Mouse (Mus musculus): ENCODE results near the gene Senp2. TPM values are rescaled to one million over a fixed set of nuclear protein-coding genes. Genes with fewer than 3 reads are reported as not detected.

Gene Senp2
- polyA plus RNA-seq, 1 experiment from 2014 or later = 40.1 TPM

- ATAC-seq (ENCODE audit: insufficient read depth, low FRiP score) = no peak
- Histone ChIP-seq H3K27me3 (ENCODE audit: control insufficient read depth, insufficient read depth, low read length) (no peaks in the 10 kb centered on the region), H3K9me3 (replicated peaks; ENCODE audit: control insufficient read depth, low read length) (no peaks in the 10 kb centered on the region), H3K4me2 (ENCODE audit: low read depth, low read length) (no peak overlapping the region), H3K4me3 (replicated peaks; ENCODE audit: low read length) (no peak overlapping the region), H3K4me1 (ENCODE audit: control insufficient read depth, insufficient read depth, low read length) (no peaks in the 10 kb centered on the region), H3K36me3 (ENCODE audit: control insufficient read depth, insufficient read depth, low read length) (peaks cover 28% of the 10 kb centered on the region), H3K9ac (ENCODE audit: low read length) (no peak overlapping the region), H3K27ac (ENCODE audit: low read length) (no peak overlapping the region)
- WGBS = 65% methylated on average over 4 of the region's 4 CpGs
Observed at GRCm38 (mm10) chr16:22043830-22044229, 34.5 kb downstream of the Senp2 start.

DNA sequence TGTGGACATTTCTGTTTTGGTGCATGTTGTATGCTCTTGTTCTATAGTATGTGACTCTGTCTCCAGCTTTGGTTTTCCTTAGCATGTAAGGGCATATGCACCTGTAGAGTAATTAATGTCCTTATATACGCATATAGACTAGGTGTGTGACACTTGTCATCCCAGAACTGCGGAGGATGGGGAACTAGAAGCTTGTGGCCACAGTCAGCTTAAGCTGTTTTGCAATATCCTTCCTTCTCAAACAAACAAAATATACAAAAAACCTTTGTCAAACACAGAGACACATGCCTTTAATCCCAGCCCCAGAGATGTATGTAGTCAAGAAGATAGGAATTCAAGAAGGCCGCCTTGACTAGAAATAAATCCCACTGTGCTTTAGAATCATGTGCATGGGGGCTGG lies 36.6 kb downstream of the Senp2 start:
- no peak overlapping the region for H3K4me2 ChIP-seq (ENCODE audit: low read depth, low read length)
- peaks cover 22% of the 10 kb centered on the region for H3K36me3 ChIP-seq (ENCODE audit: control insufficient read depth, insufficient read depth, low read length)
- H3K9ac ChIP-seq (ENCODE audit: low read length) = no peak overlapping the region
- H3K4me1 ChIP-seq (ENCODE audit: control insufficient read depth, insufficient read depth, low read length) = no peaks in the 10 kb centered on the region
- H3K27ac ChIP-seq (ENCODE audit: low read length) = no peak overlapping the region
- no peak overlapping the region for H3K4me3 ChIP-seq (replicated peaks; ENCODE audit: low read length)
- WGBS = 88% methylated on average over 3 of the region's 3 CpGs
- no peaks in the 10 kb centered on the region for H3K27me3 ChIP-seq (ENCODE audit: control insufficient read depth, insufficient read depth, low read length)
- H3K9me3 ChIP-seq (replicated peaks; ENCODE audit: control insufficient read depth, low read length) = no peaks in the 10 kb centered on the region
- ATAC-seq (ENCODE audit: insufficient read depth, low FRiP score) = no peak

- Histone ChIP-seq H3K9me3 (replicated peaks; ENCODE audit: control insufficient read depth, low read length) (no peaks in the 10 kb centered on the region), H3K27ac (ENCODE audit: low read length) (no peak overlapping the region), H3K4me3 (replicated peaks; ENCODE audit: low read length) (no peak overlapping the region), H3K27me3 (ENCODE audit: control insufficient read depth, insufficient read depth, low read length) (no peaks in the 10 kb centered on the region), H3K4me2 (ENCODE audit: low read depth, low read length) (no peak overlapping the region), H3K36me3 (ENCODE audit: control insufficient read depth, insufficient read depth, low read length) (peaks cover 14% of the 10 kb centered on the region), H3K9ac (ENCODE audit: low read length) (no peak overlapping the region), H3K4me1 (ENCODE audit: control insufficient read depth, insufficient read depth, low read length) (no peaks in the 10 kb centered on the region)
- ATAC-seq (ENCODE audit: insufficient read depth, low FRiP score) = no peak
- 89% methylated on average over 10 of the region's 10 CpGs for WGBS
Observed at GRCm38 (mm10) chr16:22046739-22047366, 37.6 kb downstream of the Senp2 start.

DNA sequence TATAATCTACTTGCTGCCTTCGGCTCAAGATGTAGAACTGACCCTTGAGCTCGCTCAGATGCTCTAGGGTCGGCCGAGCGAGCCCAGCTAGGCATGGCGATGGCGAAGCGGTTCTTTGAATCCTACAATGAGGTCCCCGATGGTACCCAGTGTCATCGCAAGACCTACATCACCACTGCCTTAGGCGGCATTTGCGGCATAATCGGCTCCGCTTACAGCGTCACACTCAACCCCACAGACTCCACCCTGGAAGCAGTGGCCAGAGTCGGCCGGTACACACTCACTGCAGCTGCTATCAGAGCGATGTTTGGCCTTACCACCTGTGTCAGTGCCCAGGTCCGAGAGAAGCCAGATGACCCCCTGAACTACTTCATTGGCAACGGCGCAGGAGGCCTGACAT lies 44.1 kb downstream of the Senp2 start:
- no peak overlapping the region for H3K9ac ChIP-seq (ENCODE audit: low read length)

DNA sequence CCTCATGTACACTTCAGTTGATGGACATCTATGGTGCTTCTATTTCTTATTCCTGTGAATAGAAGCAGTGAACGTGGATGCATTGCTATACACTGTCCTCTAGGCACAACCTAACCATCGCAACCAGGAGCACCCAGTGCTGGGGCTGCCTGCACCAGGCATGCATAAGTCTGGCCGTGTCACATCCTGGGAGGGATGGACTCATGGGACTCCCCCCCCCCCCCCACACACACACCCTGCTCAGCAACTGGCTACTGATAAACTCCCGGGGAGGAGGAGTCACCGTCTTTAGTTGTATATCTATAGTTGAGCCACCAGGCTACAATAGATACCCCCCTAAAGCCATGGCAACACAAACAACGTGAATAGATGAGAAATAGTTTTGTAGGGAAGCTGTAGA lies 48.2 kb downstream of the Senp2 start:
- Histone ChIP-seq H3K4me1 (ENCODE audit: control insufficient read depth, insufficient read depth, low read length) (no peaks in the 10 kb centered on the region), H3K36me3 (ENCODE audit: control insufficient read depth, insufficient read depth, low read length) (peaks cover 3% of the 10 kb centered on the region; the same call in 1 of the 2 replicates), H3K9me3 (replicated peaks; ENCODE audit: control insufficient read depth, low read length) (no peaks in the 10 kb centered on the region), H3K27ac (ENCODE audit: low read length) (no peak overlapping the region), H3K4me3 (replicated peaks; ENCODE audit: low read length) (no peak overlapping the region), H3K27me3 (ENCODE audit: control insufficient read depth, insufficient read depth, low read length) (no peaks in the 10 kb centered on the region), H3K9ac (ENCODE audit: low read length) (no peak overlapping the region), H3K4me2 (ENCODE audit: low read depth, low read length) (no peak overlapping the region)
- ATAC-seq (ENCODE audit: insufficient read depth, low FRiP score) = peak; percentile 18; the same call in 1 of the 2 replicates
- 68% methylated on average over 6 of the region's 6 CpGs for WGBS

More for the DNA sequence above, 44.1 kb downstream of the Senp2 start:
- Histone ChIP-seq H3K4me3 (replicated peaks; ENCODE audit: low read length) (no peak overlapping the region), H3K4me2 (ENCODE audit: low read depth, low read length) (no peak overlapping the region), H3K27ac (ENCODE audit: low read length) (no peak overlapping the region), H3K9me3 (replicated peaks; ENCODE audit: control insufficient read depth, low read length) (no peaks in the 10 kb centered on the region), H3K36me3 (ENCODE audit: control insufficient read depth, insufficient read depth, low read length) (no peaks in the 10 kb centered on the region), H3K27me3 (ENCODE audit: control insufficient read depth, insufficient read depth, low read length) (no peaks in the 10 kb centered on the region), H3K4me1 (ENCODE audit: control insufficient read depth, insufficient read depth, low read length) (no peaks in the 10 kb centered on the region)
- no peak for ATAC-seq (ENCODE audit: insufficient read depth, low FRiP score)
- 91% methylated on average over 21 of the region's 21 CpGs for WGBS

DNA sequence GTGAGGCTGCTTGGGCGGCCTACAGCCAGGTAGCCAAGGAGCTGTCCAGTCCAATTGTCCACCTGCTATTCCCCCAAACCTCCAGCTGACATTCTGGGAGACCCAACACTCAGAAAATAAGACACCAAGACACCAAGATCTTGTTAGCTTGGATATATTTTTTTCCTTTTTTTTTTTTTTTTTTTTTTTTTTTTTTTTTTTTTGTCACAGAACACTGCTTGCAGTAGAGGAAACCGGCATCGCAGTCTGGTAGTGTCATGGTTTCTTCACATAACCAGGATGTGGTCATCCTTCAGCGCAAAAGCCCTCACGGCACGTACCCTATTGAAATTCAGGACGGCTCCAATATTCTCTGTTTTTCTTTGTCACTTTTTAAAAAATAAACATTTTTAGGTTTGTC lies 49.6 kb downstream of the Senp2 start:
- 94% methylated on average over 7 of the region's 7 CpGs for WGBS
- no peak overlapping the region for H3K4me3 ChIP-seq (replicated peaks; ENCODE audit: low read length)
- no peak overlapping the region for H3K9ac ChIP-seq (ENCODE audit: low read length)
- no peak overlapping the region for H3K27ac ChIP-seq (ENCODE audit: low read length)
- no peaks in the 10 kb centered on the region for H3K27me3 ChIP-seq (ENCODE audit: control insufficient read depth, insufficient read depth, low read length)
- no peak for ATAC-seq (ENCODE audit: insufficient read depth, low FRiP score)
- H3K9me3 ChIP-seq (replicated peaks; ENCODE audit: control insufficient read depth, low read length) = no peaks in the 10 kb centered on the region
- peaks cover 10% of the 10 kb centered on the region for H3K36me3 ChIP-seq (ENCODE audit: control insufficient read depth, insufficient read depth, low read length)
- H3K4me1 ChIP-seq (ENCODE audit: control insufficient read depth, insufficient read depth, low read length) = no peaks in the 10 kb centered on the region
- no peak overlapping the region for H3K4me2 ChIP-seq (ENCODE audit: low read depth, low read length)

- Histone ChIP-seq H3K36me3 (ENCODE audit: control insufficient read depth, insufficient read depth, low read length) (peaks cover 16% of the 10 kb centered on the region), H3K9me3 (replicated peaks; ENCODE audit: control insufficient read depth, low read length) (no peaks in the 10 kb centered on the region), H3K4me1 (ENCODE audit: control insufficient read depth, insufficient read depth, low read length) (no peaks in the 10 kb centered on the region), H3K27ac (ENCODE audit: low read length) (no peak overlapping the region), H3K27me3 (ENCODE audit: control insufficient read depth, insufficient read depth, low read length) (no peaks in the 10 kb centered on the region), H3K4me2 (ENCODE audit: low read depth, low read length) (no peak overlapping the region), H3K9ac (ENCODE audit: low read length) (no peak overlapping the region), H3K4me3 (replicated peaks; ENCODE audit: low read length) (no peak overlapping the region)
- ATAC-seq (ENCODE audit: insufficient read depth, low FRiP score) = no peak
- 91% methylated on average over 10 of the region's 10 CpGs for WGBS
Observed at GRCm38 (mm10) chr16:22060416-22060815, 51.1 kb downstream of the Senp2 start.

DNA sequence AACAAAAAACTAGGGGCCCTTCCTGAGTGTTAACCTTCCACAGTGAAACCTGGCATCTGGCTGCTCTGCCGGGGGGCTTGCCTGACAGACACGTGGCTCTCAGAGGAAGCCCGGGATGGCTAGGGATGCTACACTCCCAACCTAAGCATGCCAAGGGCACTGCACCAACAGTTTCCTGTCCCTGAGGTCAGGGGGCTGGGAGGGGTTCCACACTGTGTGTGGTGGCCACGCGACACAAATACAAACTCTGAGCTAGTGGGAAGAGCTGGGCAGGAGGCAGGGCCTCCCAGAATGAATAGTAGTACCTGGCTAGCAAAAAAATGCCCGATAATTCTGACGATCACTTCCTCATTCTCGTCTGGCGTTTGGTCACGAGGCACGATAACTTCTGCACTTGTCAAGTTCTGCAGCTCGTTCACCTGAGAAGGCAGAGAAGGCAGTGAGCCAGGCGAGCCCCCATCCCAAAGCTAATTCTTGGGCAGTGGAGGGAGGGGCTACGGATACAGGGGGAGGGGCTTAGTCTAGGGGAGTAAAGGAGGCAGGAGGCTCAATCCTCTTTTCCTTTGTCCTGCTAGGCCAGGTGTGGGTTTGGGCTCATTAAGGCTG lies 52.4 kb downstream of the Senp2 start:
- Histone ChIP-seq H3K9ac (ENCODE audit: low read length) (no peak overlapping the region), H3K4me1 (ENCODE audit: control insufficient read depth, insufficient read depth, low read length) (no peaks in the 10 kb centered on the region), H3K36me3 (ENCODE audit: control insufficient read depth, insufficient read depth, low read length) (peaks cover 21% of the 10 kb centered on the region), H3K9me3 (replicated peaks; ENCODE audit: control insufficient read depth, low read length) (no peaks in the 10 kb centered on the region), H3K4me3 (replicated peaks; ENCODE audit: low read length) (no peak overlapping the region), H3K27ac (ENCODE audit: low read length) (no peak overlapping the region), H3K4me2 (ENCODE audit: low read depth, low read length) (no peak overlapping the region), H3K27me3 (ENCODE audit: control insufficient read depth, insufficient read depth, low read length) (no peaks in the 10 kb centered on the region)
- ATAC-seq (ENCODE audit: insufficient read depth, low FRiP score) = no peak
- 68% methylated on average over 14 of the region's 14 CpGs for WGBS

DNA sequence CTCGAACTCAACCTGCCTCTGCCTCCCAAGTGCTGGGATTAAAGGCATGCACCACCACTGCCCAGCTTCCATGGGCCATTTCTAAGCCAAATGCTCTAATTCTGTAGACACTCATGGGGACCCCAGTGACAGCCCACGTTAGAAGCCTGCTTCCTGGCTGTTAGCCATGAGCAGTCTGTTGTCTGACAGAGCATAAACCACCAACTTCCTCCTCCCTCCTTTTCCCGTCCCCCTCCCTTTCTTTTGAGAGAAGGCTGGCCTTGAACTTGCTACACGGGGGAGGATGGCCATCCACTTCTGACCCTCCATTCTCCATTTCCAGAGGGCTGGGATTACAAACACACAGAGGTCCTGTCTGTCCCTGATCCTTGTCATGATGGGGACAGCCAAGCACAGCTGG lies 53.0 kb downstream of the Senp2 start:
- peaks cover 26% of the 10 kb centered on the region for H3K36me3 ChIP-seq (ENCODE audit: control insufficient read depth, insufficient read depth, low read length)
- no peaks in the 10 kb centered on the region for H3K27me3 ChIP-seq (ENCODE audit: control insufficient read depth, insufficient read depth, low read length)
- no peak overlapping the region for H3K9ac ChIP-seq (ENCODE audit: low read length)
- no peak overlapping the region for H3K4me2 ChIP-seq (ENCODE audit: low read depth, low read length)
- H3K4me1 ChIP-seq (ENCODE audit: control insufficient read depth, insufficient read depth, low read length) = no peaks in the 10 kb centered on the region
- H3K9me3 ChIP-seq (replicated peaks; ENCODE audit: control insufficient read depth, low read length) = no peaks in the 10 kb centered on the region
- ATAC-seq (ENCODE audit: insufficient read depth, low FRiP score) = no peak
- H3K4me3 ChIP-seq (replicated peaks; ENCODE audit: low read length) = no peak overlapping the region
- no peak overlapping the region for H3K27ac ChIP-seq (ENCODE audit: low read length)
- 65% methylated on average over 4 of the region's 4 CpGs for WGBS

Data from stomach, embryonic 16.5 days (tissue).